Mouse (Mus musculus) adrenal gland, postnatal 36 days (tissue): Measurements from ENCODE around the gene Nap1l1. TPM values are rescaled to one million over a fixed set of nuclear protein-coding genes. Genes with fewer than 3 reads are reported as not detected.

Experiments
- total RNA-seq, 2 experiments: library from RNA; stranded (reverse); gene quantifications; 2 replicates each; pipeline ENCODE4 v1.2.3; 2021

Nap1l1 gene
- total RNA-seq, 2 experiments from 2014 or later, result 140 to 149 TPM

Other genes starting within 250 kb of the Nap1l1 start
- 1 to 10 TPM; 3.8 to 6.7 TPM for gene Bbs10, start 174.5 kb upstream of the Nap1l1 start, total RNA-seq
- gene Phlda1, start 33.1 kb downstream of the Nap1l1 start, total RNA-seq, result 100 to 1,000 TPM; 120 to 126 TPM